Mouse (Mus musculus) thymus, adult 2 months (tissue): ENCODE data around the gene Reep6. TPM values are rescaled to one million over a fixed set of nuclear protein-coding genes. Genes with fewer than 3 reads are reported as not detected.

Experiments
- DNase-seq: peaks from one replicate; pipeline ENCODE4 v3.0.0; 2021
- H3K27ac ChIP-seq: fragments of 200-500 bp; 2 replicates; pipeline ENCODE4 v1.5.1; 2012; ENCODE audit warnings: low read length, control low read depth; ENCODE audit not compliant: control insufficient read depth, insufficient read depth
- H3K27me3 ChIP-seq: fragments of 200-500 bp; 2 replicates; pipeline ENCODE4 v1.6.1; 2012; ENCODE audit warnings: mild to moderate bottlenecking, low read length, moderate library complexity, mixed read lengths; ENCODE audit not compliant: control insufficient read depth, insufficient read depth
- H3K36me3 ChIP-seq: fragments of 200-500 bp; 2 replicates; pipeline ENCODE4 v1.6.1; 2012; ENCODE audit warnings: mild to moderate bottlenecking, low read length, moderate library complexity; ENCODE audit not compliant: control insufficient read depth, insufficient read depth
- H3K4me1 ChIP-seq: fragments of 200-500 bp; replicated peaks from 2 replicates; pipeline ENCODE4 v1.6.1; 2012; ENCODE audit warnings: low read length; ENCODE audit not compliant: control insufficient read depth, insufficient read depth
- H3K4me3 ChIP-seq: fragments of 200-500 bp; 2 replicates; pipeline ENCODE4 v1.5.1; 2012; ENCODE audit warnings: mild to moderate bottlenecking, low read length, control low read depth, moderate library complexity; ENCODE audit not compliant: control insufficient read depth, insufficient read depth
- CTCF ChIP-seq: fragments of 200-500 bp; IDR thresholded peaks from 2 replicates; pipeline ENCODE4 v1.5.1; 2012; ENCODE audit warnings: mild to moderate bottlenecking, control low read depth, low read length, moderate library complexity, borderline replicate concordance; ENCODE audit not compliant: control insufficient read depth, poor library complexity, insufficient read depth; ENCODE audit errors: extremely low read depth
- POLR2A ChIP-seq: fragments of 200-500 bp; IDR thresholded peaks from 2 replicates; pipeline ENCODE4 v1.6.1; 2012; ENCODE audit warnings: mild to moderate bottlenecking, low read length, control low read depth, moderate library complexity; ENCODE audit not compliant: control insufficient read depth, poor library complexity, insufficient read depth; ENCODE audit errors: extremely low read depth
- WGBS: fragments of 180-500 bp; shearing (Covaris S2); methylation state at CpG from one replicate; pipeline ENCODE4 v1.1.7; 2018; 5-methylcytosine and 5-hydroxymethylcytosine counted together
- polyA plus RNA-seq: library from polyadenylated mRNA; depleted of rRNA; stranded (reverse); fragments of >200 nt; gene quantifications from 2 replicates; pipeline ENCODE4 v1.2.3, GENCODE M21; 2012

Reep6 gene
- polyA plus RNA-seq, 1 experiment: 2.0 TPM

DNA sequence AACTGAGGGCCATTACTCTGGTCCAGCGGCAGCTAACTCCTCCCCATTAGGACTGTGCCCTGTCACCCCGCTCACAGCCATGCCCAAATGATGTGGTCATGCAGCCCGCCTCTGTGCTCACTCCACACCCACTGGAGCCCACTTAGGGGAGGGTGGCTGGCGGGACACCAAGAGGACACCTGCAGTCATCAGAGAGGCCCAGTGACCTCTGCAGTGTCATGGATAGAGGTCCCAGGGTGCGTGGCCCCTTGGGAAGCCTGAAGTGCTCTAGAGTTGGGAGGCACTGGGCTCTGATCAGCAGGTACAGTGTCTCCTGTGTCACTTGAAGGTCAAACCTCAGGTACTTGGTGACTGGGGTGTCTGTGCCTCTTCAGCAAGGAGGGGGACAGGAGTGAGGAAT lies 32.9 kb upstream of the Reep6 start:
- Histone ChIP-seq H3K27ac (no peak overlapping the region), H3K4me3 (no peak overlapping the region)

DNA sequence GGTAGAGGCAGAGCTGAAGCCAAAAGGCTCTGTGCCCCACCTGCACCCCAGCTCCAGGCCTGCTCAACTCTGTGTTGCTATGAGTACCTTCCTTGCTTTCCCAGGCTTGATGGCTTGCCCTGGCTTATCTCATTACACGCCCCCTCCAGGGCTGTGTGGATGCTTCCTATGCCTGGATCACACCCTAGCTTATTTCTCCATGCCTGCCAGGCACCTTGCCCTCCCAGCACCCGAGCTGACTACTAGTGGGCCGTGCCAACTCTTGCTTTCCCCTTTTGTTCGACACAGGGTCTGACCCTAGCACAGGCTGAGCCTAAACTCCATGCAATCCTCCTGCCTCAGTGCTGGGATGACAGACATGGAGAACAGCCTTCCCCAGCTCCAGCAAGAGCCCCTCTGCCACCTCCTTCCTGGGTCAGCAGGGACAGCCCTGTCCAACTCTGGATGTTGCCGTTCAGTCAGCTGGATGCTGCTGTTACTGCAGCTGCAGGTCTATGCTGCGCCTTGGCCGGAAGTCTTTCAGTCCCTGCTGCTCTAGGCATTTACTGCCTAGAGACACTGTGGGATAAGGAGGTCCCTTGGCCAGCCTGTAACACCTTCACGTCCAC lies 32.1 kb upstream of the Reep6 start:
- TF ChIP-seq CTCF (no peak), POLR2A (no peak)
- WGBS: 74% methylated on average over 8 of the region's 8 CpGs
- peaks cover 10% of the 10 kb centered on the region; the same call in 1 of the 2 replicates for H3K27me3 ChIP-seq
- no peak for DNase-seq
- H3K4me1 ChIP-seq: peaks cover 13% of the 10 kb centered on the region
- H3K36me3 ChIP-seq: peaks cover 14% of the 10 kb centered on the region
- H3K27ac ChIP-seq: no peak overlapping the region
- no peak overlapping the region for H3K4me3 ChIP-seq

More for the DNA sequence above, 32.9 kb upstream of the Reep6 start:
- TF ChIP-seq POLR2A (no peak), CTCF (no peak)
- WGBS: 87% methylated on average over 5 of the region's 5 CpGs
- peaks cover 14% of the 10 kb centered on the region for H3K36me3 ChIP-seq
- peaks cover 16% of the 10 kb centered on the region for H3K4me1 ChIP-seq
- H3K27me3 ChIP-seq: peaks cover 10% of the 10 kb centered on the region; the same call in 1 of the 2 replicates
- no peak for DNase-seq

DNA sequence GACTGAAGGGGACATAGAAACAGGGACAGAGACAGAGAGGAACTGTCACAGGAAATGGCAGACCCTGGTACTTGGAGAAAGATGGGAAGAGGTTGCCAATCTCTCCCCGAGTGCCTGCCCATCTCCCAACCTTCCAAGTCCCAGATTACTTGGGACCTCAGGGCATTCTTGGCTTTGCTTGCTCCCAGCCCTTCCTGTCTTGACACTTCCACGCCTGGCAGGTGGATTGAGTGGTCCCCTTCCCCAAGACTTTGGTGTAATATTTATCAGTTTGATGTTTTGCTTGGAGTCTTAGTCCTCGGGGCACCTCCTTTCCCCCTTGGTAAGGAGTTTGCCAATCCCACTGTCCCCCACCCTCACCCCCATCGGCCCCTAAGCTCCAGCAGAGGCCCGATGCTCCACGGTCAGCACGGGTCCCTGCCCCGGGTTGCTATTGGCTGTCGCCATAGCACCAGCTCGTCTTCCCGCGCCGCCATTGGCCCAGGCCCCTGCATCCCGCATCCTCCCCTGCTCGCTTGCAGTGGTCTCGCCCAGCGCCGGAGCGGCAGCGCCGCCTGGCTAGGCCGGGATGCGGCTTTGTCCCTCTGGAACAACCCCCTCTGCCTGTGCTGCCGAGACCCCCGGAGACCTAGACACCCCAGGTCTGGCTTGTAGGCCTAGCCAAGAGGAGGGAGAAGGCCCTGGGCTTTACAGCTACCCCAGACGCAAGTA lies 31.0 kb upstream of the Reep6 start:
- Histone ChIP-seq H3K36me3 (peaks cover 11% of the 10 kb centered on the region), H3K27me3 (peaks cover 10% of the 10 kb centered on the region; the same call in 1 of the 2 replicates), H3K4me1 (peaks cover 4% of the 10 kb centered on the region)

DNA sequence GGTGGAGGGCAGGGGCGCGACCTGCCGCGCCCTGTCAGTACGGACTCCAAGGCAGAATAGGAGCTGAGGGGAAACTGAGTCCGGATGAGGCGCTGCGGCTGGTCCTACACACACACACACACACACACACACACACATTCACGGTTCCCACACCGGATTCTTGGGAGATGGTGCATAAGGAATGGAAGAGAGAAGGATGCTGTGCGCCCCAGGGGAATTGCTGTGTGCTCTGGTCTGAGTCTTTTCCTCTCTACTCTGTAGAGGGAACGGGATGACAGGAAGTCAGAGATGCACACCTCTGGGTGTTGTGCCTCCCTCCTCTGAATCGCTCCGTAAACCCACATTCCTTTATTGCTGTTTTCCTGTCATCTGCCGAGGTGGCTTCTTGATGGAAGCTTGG lies 30.5 kb upstream of the Reep6 start:
- no peak for DNase-seq
- WGBS: 23% methylated on average over 15 of the region's 15 CpGs
- Histone ChIP-seq H3K36me3 (peaks cover 5% of the 10 kb centered on the region), H3K27me3 (peaks cover 10% of the 10 kb centered on the region; the same call in 1 of the 2 replicates), H3K4me1 (peaks cover 4% of the 10 kb centered on the region), H3K27ac (no peak overlapping the region), H3K4me3 (no peak overlapping the region)
- TF ChIP-seq POLR2A (no peak), CTCF (no peak)

More for the DNA sequence above, 31.0 kb upstream of the Reep6 start:
- TF ChIP-seq POLR2A (no peak), CTCF (no peak)
- DNase-seq: no peak
- no peak overlapping the region for H3K27ac ChIP-seq
- 18% methylated on average over 26 of the region's 26 CpGs for WGBS
- no peak overlapping the region for H3K4me3 ChIP-seq

DNA sequence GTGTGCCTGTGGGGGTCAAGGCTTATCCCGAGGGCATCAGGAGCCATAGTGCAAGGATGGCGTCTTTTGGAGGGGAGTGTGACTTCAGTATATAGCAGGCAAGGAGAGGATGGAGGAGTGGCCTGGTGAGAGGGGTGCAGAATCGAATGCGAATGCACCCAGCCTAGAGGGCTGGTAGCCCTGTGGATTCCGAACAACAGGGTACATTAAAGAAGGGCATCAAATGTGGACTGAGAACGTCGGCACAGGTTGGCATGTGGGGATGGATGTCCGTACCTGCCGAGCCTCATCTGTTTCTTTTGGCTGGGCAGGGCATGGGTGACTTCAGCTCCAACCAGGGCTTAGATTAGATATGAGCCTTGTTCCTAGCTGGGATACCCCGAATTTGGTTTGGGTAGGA lies 29.9 kb upstream of the Reep6 start:
- H3K36me3 ChIP-seq: no peaks in the 10 kb centered on the region
- peaks cover 12% of the 10 kb centered on the region; the same call in 1 of the 2 replicates for H3K27me3 ChIP-seq
- H3K27ac ChIP-seq: no peak overlapping the region
- H3K4me1 ChIP-seq: peaks cover 5% of the 10 kb centered on the region
- no peak for TF ChIP-seq CTCF
- TF ChIP-seq POLR2A: no peak
- 64% methylated on average over 10 of the region's 10 CpGs for WGBS
- no peak for DNase-seq
- H3K4me3 ChIP-seq: no peak overlapping the region

DNA sequence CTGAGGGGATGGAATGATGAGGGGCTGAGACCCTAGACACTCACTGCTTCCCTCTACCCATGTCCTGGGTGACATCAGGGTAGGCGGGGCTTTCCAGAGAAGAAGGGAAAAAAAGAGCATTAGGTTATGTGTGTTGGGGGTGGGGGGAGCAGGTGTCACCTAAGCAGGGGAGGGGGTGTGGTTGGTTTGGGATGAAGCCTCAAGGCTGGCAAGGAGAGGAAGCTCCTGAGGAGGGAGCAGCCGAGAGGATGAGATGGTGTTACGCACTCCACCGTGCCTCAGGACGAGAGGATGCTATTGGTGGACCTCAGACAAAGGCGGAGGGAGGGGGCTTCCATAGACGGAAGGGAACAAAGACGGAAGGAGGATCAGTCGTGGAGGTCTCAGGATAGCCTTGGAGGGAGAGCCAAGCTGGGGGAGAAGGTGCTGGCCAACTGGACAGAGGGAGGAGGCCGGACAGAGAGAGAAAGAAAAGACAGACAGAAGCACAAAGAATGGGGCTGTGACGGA lies 29.0 kb upstream of the Reep6 start:
- Histone ChIP-seq H3K27ac (no peak overlapping the region), H3K27me3 (peaks cover 12% of the 10 kb centered on the region; the same call in 1 of the 2 replicates), H3K4me1 (peaks cover 7% of the 10 kb centered on the region), H3K36me3 (no peaks in the 10 kb centered on the region), H3K4me3 (no peak overlapping the region)
- WGBS: 50% methylated on average over 11 of the region's 11 CpGs
- no peak for TF ChIP-seq CTCF
- no peak for TF ChIP-seq POLR2A
- no peak for DNase-seq
